ENCODE assay signal across 17 mouse cellular contexts in the genomic region with DNA sequence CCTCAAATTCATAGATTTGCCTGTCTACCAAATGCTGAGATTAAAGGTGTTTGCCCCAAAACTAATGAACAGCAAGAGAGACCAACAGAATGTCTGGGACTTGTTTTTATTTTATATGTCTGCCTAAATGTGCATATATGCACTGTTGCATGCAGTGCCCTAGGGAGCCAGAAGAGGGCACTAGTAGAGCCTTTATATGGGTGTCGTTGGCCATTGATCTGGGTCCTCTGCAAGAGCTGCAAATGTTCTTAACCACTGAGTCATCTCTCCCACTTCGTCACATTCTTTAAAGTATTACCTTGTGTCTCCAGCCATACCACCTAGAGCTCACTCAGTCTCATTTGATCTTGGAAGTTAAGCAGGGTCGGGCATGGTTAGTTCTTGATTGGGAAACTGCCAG. TPM values are rescaled to one million over a fixed set of nuclear protein-coding genes. Genes with fewer than 3 reads are reported as not detected.
DNase-seq lines count a peak whose midpoint lies in the region; ATAC-seq and TF ChIP-seq lines count a peak whose summit lies in the region.
"Had no signal": no experiment of that assay in that cellular context is flagged by ENCODE, and none has a peak within 500 bp of the region (broad histone marks: within the 10 kb centered on the region; RNA-seq: fewer than 3 reads in every experiment).

No protein-coding gene starts in this region.

- no peaks in the 10 kb centered on the region for H3K27me3 ChIP-seq in hindbrain, postnatal 0 days (ENCODE audit: insufficient read depth, low read length)
- no peaks in the 10 kb centered on the region; the same call in 1 of the 2 replicates for H3K27me3 ChIP-seq in hindbrain, embryonic 16.5 days (replicated peaks; ENCODE audit: control insufficient read depth, insufficient read depth, low read length)
- no peaks in the 10 kb centered on the region for H3K27me3 ChIP-seq in midbrain, postnatal 0 days (ENCODE audit: insufficient read depth, low read length)
- no peaks in the 10 kb centered on the region for H3K27me3 ChIP-seq in midbrain, embryonic 11.5 days (ENCODE audit: control insufficient read depth, insufficient read depth, low read length)
- no peaks in the 10 kb centered on the region for H3K27me3 ChIP-seq in MEL (ENCODE audit: control insufficient read depth in 1 of 2, insufficient read depth in 2 of 2, low read length in 2 of 2)
- peaks cover 13% of the 10 kb centered on the region for H3K27me3 ChIP-seq in hindbrain, embryonic 13.5 days

- peak; percentile 44 for TF ChIP-seq CTCF in hindbrain, postnatal 0 days (IDR thresholded peaks at IDR 0.05; ENCODE audit: low read depth)
- peak; percentile 50 for TF ChIP-seq CTCF in midbrain, postnatal 0 days (IDR thresholded peaks at IDR 0.05)
- peak; percentile 59 to 61 (median 60) for TF ChIP-seq CTCF in MEL (IDR thresholded peaks at IDR 0.05 in 2 of 3, conservative IDR thresholded peaks at IDR 0.05 in 1 of 3; ENCODE audit: control insufficient read depth in 1 of 3, insufficient read depth in 1 of 3, low read depth in 2 of 3, low read length in 3 of 3, poor library complexity in 1 of 3, severe bottlenecking in 1 of 3)

- no peaks in the 10 kb centered on the region for H3K36me3 ChIP-seq in hindbrain, postnatal 0 days (ENCODE audit: insufficient read depth, low read length)
- no peaks in the 10 kb centered on the region for H3K36me3 ChIP-seq in hindbrain, embryonic 16.5 days (ENCODE audit: control insufficient read depth, insufficient read depth, low read length)
- H3K36me3 ChIP-seq in midbrain, postnatal 0 days (ENCODE audit: insufficient read depth, low read length), result no peaks in the 10 kb centered on the region
- H3K36me3 ChIP-seq in midbrain, embryonic 11.5 days (ENCODE audit: control insufficient read depth, insufficient read depth, low read length), result no peaks in the 10 kb centered on the region
- no peaks in the 10 kb centered on the region; a peak in 1 of 4 replicates for H3K36me3 ChIP-seq in MEL (ENCODE audit: control insufficient read depth in 1 of 2, insufficient read depth in 2 of 2, low read length in 2 of 2)
- peaks cover 6% of the 10 kb centered on the region for H3K36me3 ChIP-seq in hindbrain, embryonic 13.5 days

- no peak overlapping the region for H3K9ac ChIP-seq in hindbrain, postnatal 0 days (replicated peaks; ENCODE audit: low read length)
- no peak overlapping the region for H3K9ac ChIP-seq in hindbrain, embryonic 16.5 days (ENCODE audit: low read depth, low read length)
- H3K9ac ChIP-seq in midbrain, postnatal 0 days (replicated peaks; ENCODE audit: low read length, poor library complexity, severe bottlenecking), result no peak overlapping the region
- no peak overlapping the region for H3K9ac ChIP-seq in midbrain, embryonic 11.5 days (ENCODE audit: low read length)
- no peak overlapping the region for H3K9ac ChIP-seq in MEL (ENCODE audit: control insufficient read depth, low read depth, low read length, poor library complexity, severe bottlenecking)
- no peak overlapping the region for H3K9ac ChIP-seq in hindbrain, embryonic 13.5 days

- no peak for TF ChIP-seq EP300 in MEL (IDR thresholded peaks at IDR 0.05; ENCODE audit: low read depth in 1 of 2, low read length in 2 of 2)

- DNase-seq in hindbrain, postnatal 0 days (ENCODE audit: low spot score), result no peak
- DNase-seq in midbrain, postnatal 0 days (ENCODE audit: low spot score), result no peak
- no peak for DNase-seq in midbrain, embryonic 11.5 days (ENCODE audit: low spot score, missing footprints)
- DNase-seq in MEL (ENCODE audit: low read depth, low spot score), result peak; percentile 55
- peak; percentile 46 for DNase-seq in naive thymus-derived CD4-positive, alpha-beta T cell, adult 2 months (ENCODE audit: low read depth)
- no peak for DNase-seq in c-Kit-positive CD71-positive TER-119-positive erythroid progenitor cells, embryonic 14.5 days (ENCODE audit: low spot score)
- DNase-seq: cerebellum, postnatal 14 days; heart, adult 18-20 months; heart, postnatal 10 days; kidney, postnatal 10 days; left cerebral cortex, postnatal 4 days; lung, adult 2 months; right cerebral cortex, adult 18-20 months had no signal

- no peak; the same call in 1 of the 2 replicates for TF ChIP-seq RAD21 in MEL (IDR thresholded peaks at IDR 0.05; ENCODE audit: low read depth, low read length)

- no peak overlapping the region for H3K4me3 ChIP-seq in hindbrain, postnatal 0 days (ENCODE audit: low read length)
- H3K4me3 ChIP-seq in hindbrain, embryonic 16.5 days (ENCODE audit: low read length), result no peak overlapping the region
- no peak overlapping the region for H3K4me3 ChIP-seq in midbrain, postnatal 0 days (ENCODE audit: low read depth, low read length)
- H3K4me3 ChIP-seq in midbrain, embryonic 11.5 days (ENCODE audit: low read depth, low read length), result no peak overlapping the region
- no peak overlapping the region for H3K4me3 ChIP-seq in MEL (ENCODE audit: control insufficient read depth in 1 of 2, insufficient read depth in 1 of 2, low read depth in 2 of 2, low read length in 2 of 2)
- H3K4me3 ChIP-seq in hindbrain, embryonic 13.5 days, result no peak overlapping the region
- H3K4me3 ChIP-seq: embryonic facial prominence, embryonic 10.5 days; megakaryocyte, embryonic 14.5 days had no signal

- no peak for TF ChIP-seq POLR2A in MEL (IDR thresholded peaks at IDR 0.05; ENCODE audit: control insufficient read depth in 1 of 2, insufficient read depth in 1 of 2, low read depth in 1 of 2, low read length in 2 of 2, poor library complexity in 1 of 2)

- no peaks in the 10 kb centered on the region for H3K4me1 ChIP-seq in hindbrain, postnatal 0 days (ENCODE audit: insufficient read depth, low read length)
- peaks cover 5% of the 10 kb centered on the region; the same call in 1 of the 2 replicates for H3K4me1 ChIP-seq in hindbrain, embryonic 16.5 days (ENCODE audit: control insufficient read depth, insufficient read depth, low read depth, low read length)
- peaks cover 5% of the 10 kb centered on the region; the same call in 1 of the 2 replicates for H3K4me1 ChIP-seq in midbrain, postnatal 0 days (ENCODE audit: insufficient read depth, low read length)
- H3K4me1 ChIP-seq in midbrain, embryonic 11.5 days (ENCODE audit: control insufficient read depth, insufficient read depth, low read length), result peaks cover 19% of the 10 kb centered on the region
- H3K4me1 ChIP-seq in MEL (ENCODE audit: control insufficient read depth in 1 of 2, insufficient read depth in 2 of 2, low read length in 2 of 2), result no peaks in the 10 kb centered on the region
- H3K4me1 ChIP-seq in hindbrain, embryonic 13.5 days (replicated peaks), result peaks cover 30% of the 10 kb centered on the region
- H3K4me1 ChIP-seq: megakaryocyte, embryonic 14.5 days had no signal

- 81% methylated on average over 3 of the region's 3 CpGs for WGBS in hindbrain, postnatal 0 days
- WGBS in hindbrain, embryonic 16.5 days, result 89% methylated on average over 3 of the region's 3 CpGs
- WGBS in midbrain, postnatal 0 days, result 80% methylated on average over 3 of the region's 3 CpGs
- WGBS in midbrain, embryonic 11.5 days, result 88% methylated on average over 3 of the region's 3 CpGs
- WGBS in hindbrain, embryonic 13.5 days, result 91% methylated on average over 3 of the region's 3 CpGs

- H3K27ac ChIP-seq in hindbrain, postnatal 0 days, result no peak overlapping the region
- no peak overlapping the region for H3K27ac ChIP-seq in hindbrain, embryonic 16.5 days (ENCODE audit: low read depth, low read length)
- no peak overlapping the region for H3K27ac ChIP-seq in midbrain, postnatal 0 days (ENCODE audit: low read depth, low read length)
- H3K27ac ChIP-seq in midbrain, embryonic 11.5 days (ENCODE audit: low read depth, low read length), result no peak overlapping the region
- H3K27ac ChIP-seq in MEL (ENCODE audit: control insufficient read depth, low read depth, low read length), result no peak overlapping the region
- no peak overlapping the region for H3K27ac ChIP-seq in hindbrain, embryonic 13.5 days
- H3K27ac ChIP-seq: embryonic facial prominence, embryonic 10.5 days had no signal

- no peak for ATAC-seq in hindbrain, postnatal 0 days
- ATAC-seq in hindbrain, embryonic 16.5 days, result no peak
- ATAC-seq in midbrain, postnatal 0 days (ENCODE audit: low FRiP score), result no peak
- ATAC-seq in midbrain, embryonic 11.5 days (ENCODE audit: low FRiP score), result no peak
- no peak for ATAC-seq in hindbrain, embryonic 13.5 days (ENCODE audit: low FRiP score)

- no peaks in the 10 kb centered on the region for H3K79me2 ChIP-seq in MEL (ENCODE audit: control insufficient read depth, insufficient read depth, low read length, poor library complexity)

- H3K9me3 ChIP-seq in hindbrain, postnatal 0 days (ENCODE audit: low read length), result no peaks in the 10 kb centered on the region
- no peaks in the 10 kb centered on the region for H3K9me3 ChIP-seq in hindbrain, embryonic 16.5 days (ENCODE audit: control insufficient read depth, low read length)
- no peaks in the 10 kb centered on the region for H3K9me3 ChIP-seq in midbrain, postnatal 0 days (ENCODE audit: low read length)
- no peaks in the 10 kb centered on the region for H3K9me3 ChIP-seq in midbrain, embryonic 11.5 days (ENCODE audit: control insufficient read depth, low read length)
- no peaks in the 10 kb centered on the region for H3K9me3 ChIP-seq in MEL (replicated peaks; ENCODE audit: insufficient read depth, low read length)
- H3K9me3 ChIP-seq in hindbrain, embryonic 13.5 days, result no peaks in the 10 kb centered on the region
- H3K9me3 ChIP-seq: embryonic facial prominence, embryonic 10.5 days; megakaryocyte, embryonic 14.5 days had no signal

- no peak overlapping the region for H3K4me2 ChIP-seq in hindbrain, postnatal 0 days (ENCODE audit: low read depth, low read length)
- no peak overlapping the region for H3K4me2 ChIP-seq in hindbrain, embryonic 16.5 days (ENCODE audit: low read length)
- no peak overlapping the region for H3K4me2 ChIP-seq in midbrain, postnatal 0 days (ENCODE audit: low read depth, low read length, poor library complexity, severe bottlenecking)
- H3K4me2 ChIP-seq in midbrain, embryonic 11.5 days, result no peak overlapping the region
- no peak overlapping the region for H3K4me2 ChIP-seq in hindbrain, embryonic 13.5 days

TF ChIP-seq in MEL, 35 proteins besides CTCF, POLR2A, EP300 and RAD21 (continues in another document):
- no peak for TF ChIP-seq ETS1 (IDR thresholded peaks at IDR 0.05; ENCODE audit: low read depth, low read length)
- peak; percentile 43 for TF ChIP-seq SMC3 (IDR thresholded peaks at IDR 0.05; ENCODE audit: low read depth, low read length)

RNA-seq across cellular contexts. Expression of gene Sap30l, which starts 37.3 kb away (rescaled TPM):
- 25.3 and 31.0 TPM in 2 replicates for total RNA-seq in hindbrain, postnatal 0 days (2014; rRNA removed)
- 10.7 and 12.4 TPM in 2 replicates for polyA plus RNA-seq in hindbrain, postnatal 0 days (2015; fragmentation: Nextera tagmentation; extraction: Ambion mirVana)
- polyA plus RNA-seq in hindbrain, embryonic 16.5 days (2015; fragmentation: Nextera tagmentation; extraction: Ambion mirVana), result 5.3 TPM in 2 replicates
- total RNA-seq in midbrain, postnatal 0 days (2014; rRNA removed), result 35.1 and 40.1 TPM in 2 replicates
- polyA plus RNA-seq in midbrain, postnatal 0 days (2015; fragmentation: Nextera tagmentation; extraction: Ambion mirVana), result 9.4 and 11.6 TPM in 2 replicates
- 14.5 and 14.7 TPM in 2 replicates for polyA plus RNA-seq in midbrain, embryonic 11.5 days (2014; fragmentation: Nextera tagmentation; extraction: Ambion mirVana)
- 40.2 and 40.6 TPM in 2 replicates for total RNA-seq in MEL (2012; rRNA removed)
- 10 to 100 TPM in 1 of 2 experiments, not detected in 1; 52.5 TPM for polyA plus RNA-seq in MEL (2012; ENCODE audit: insufficient read depth in 1 of 2, insufficient read length in 2 of 2, low read depth in 1 of 2, low replicate concordance in 2 of 2, missing spikeins in 1 of 2)
- polyA plus RNA-seq in hindbrain, embryonic 13.5 days (2015; fragmentation: Nextera tagmentation; extraction: Ambion mirVana), result 7.2 and 8.4 TPM in 2 replicates

Comparison
In these comparisons a context has a peak if more than half of its experiments do, and no peak if none do; other contexts are left out.
1. DNase-seq: peak in MEL (single experiment) and naive thymus-derived CD4-positive, alpha-beta T cell, adult 2 months (single experiment); none in hindbrain, postnatal 0 days (single experiment), midbrain, postnatal 0 days (single experiment), midbrain, embryonic 11.5 days (single experiment) and c-Kit-positive CD71-positive TER-119-positive erythroid progenitor cells, embryonic 14.5 days (single experiment).
2. Peak in every context shown above with its lines, with median percentiles within 50 percentile points of each other: CTCF ChIP-seq.